Mouse (Mus musculus) heart, adult 11 months (tissue): Measurements from ENCODE around the gene Gm15557.
A peak's percentile ranks its signal among the peaks of the same experiment; 100 is the strongest.
"Not testable (repeated sequence)": the region's sequence is repeated elsewhere in the genome, so short reads cannot be mapped to it uniquely, and the experiment has no call there.

Experiments
- DNase-seq: peaks from one replicate; pipeline ENCODE4 v3.0.0; 2022

Gm15557 gene

DNA sequence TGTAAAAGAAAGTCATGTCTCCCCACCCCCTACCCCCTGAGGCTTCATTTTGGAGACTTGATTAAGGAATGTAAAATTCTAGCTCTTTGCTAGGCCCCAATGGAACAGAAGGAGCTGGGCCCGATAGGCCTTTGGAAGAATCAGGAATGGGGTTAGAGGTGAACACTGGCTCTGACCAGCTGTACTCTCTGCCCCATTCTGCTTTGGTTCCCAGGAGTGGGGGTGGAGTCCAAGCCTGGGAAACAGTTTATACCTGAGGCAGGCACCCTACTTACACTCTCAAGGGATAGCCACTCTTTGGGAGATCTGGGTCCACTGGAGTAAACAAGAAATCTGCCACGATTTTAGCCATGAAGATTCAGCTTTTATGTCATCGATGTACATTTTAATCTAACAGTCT, at the start of gene Gm15557:
Gene Gm15557 (plus strand): TSS at position 48 of the 400 bp plus-strand sequence.
- DNase-seq = peak; percentile 46

DNA sequence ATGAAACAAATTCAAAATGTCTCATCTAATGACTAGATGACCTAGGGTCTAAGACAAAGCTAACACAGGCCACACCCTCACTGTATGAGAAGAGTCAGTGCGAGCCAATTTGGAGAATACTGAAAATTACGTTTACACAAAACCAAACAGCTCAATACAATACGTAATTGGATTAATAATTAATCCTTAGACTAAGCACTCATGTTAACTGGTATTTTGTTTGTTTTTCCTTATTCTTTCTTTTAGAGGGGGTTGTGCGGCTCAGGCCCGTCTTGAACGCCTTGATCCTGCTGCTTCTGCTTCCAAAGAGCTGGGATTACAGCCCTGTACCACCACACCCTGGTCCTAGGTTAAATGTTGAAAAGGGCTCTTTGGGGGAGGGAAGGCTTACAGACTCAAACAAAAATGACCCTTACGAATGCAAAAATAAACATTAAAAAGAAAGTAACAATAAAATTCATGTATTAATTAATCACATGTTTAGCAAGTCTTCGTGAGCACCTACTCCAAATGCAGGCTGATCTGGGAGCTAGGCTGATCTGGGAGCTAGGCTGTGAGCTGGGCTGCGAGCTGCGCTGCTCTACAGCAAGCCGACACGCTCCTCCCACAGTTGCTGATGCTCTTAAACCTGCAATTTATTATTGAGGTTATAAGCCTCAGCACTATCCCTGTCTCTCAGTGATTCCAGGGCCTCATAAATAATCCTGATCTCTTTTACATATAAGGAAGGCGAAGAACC, 46.1 kb upstream of the Gm15557 start:
- no peak for DNase-seq

DNA sequence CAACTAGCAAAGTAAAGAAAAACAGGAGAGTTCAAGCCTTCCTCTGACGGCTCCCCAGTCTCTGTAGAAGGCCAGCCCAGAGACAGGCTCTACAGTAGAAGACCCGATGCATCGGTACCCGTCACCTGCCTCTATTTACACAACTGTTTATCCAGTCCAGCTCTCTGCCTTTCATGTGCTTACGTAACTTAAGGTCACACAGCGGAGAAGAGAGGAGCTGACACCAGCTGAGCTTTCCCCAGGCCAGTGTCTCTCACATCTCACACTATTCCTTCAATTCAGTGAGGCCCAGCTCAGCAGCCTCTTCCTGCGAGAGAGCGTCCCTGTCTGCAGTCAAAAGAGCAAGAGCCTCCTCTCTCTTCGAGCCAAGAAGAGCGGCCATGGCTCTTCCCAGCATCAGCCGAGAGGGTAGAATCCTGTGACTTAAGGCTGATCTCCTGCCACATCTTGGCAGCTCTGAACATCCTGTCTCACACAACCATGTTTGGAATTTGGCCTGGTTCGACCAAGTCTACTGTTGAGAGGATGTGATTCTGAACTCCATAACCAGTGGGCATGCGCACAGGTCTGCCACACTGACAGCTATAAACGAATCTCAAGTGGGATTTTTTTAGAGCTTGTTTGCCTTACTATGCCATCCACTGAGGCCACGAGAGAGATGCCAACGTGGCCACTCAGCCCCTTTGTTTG, 45.3 kb upstream of the Gm15557 start:
- DNase-seq = no peak

DNA sequence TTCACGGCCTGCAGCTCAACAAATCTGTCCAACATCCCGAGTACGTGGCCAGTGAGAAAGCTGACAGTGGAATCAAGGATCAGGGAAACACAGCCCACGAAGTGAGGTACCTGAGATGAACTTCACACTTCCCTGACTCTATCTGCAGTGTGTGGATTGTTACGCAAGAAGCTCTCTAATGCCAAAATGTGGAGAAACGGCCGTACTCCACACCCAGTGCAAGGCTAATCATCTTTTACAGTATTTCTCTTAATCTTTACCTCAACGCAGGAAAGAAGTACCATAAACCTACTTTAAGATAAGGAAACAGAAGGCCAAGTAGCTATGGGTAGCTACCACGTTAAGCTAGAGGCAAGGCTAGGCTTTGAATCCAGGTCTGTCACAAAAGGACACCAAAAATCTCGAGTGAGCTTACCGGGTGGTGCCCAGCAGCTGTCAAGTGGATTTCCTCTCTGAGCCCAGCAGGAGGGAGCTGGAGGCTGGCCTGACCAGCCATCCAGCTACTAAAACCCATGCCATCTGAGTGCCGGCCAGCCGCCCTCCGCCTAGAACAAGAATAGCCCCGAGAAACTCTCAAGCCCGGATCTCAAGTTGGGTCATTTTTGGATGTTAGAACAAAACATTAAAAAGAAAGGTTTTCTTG, 37.4 kb upstream of the Gm15557 start:
- DNase-seq = peak; percentile 91

DNA sequence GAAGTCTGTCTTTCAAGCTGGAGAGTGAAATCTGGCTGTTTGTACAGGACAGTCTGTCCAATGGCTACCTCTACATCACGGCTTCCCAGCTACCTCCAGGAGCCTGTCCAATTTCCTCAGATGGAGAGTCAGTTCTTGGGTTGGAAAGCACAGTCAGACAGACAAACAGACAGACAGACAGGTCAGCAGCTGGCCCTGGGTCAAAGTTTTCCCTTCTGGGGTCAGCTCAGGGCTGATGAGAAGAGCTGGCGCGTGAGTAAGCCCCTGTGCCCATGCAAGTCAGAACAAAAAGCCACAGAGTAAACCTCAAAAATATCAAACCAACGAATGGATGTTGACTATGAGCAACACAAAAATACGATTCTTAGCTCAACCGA, 36.9 kb upstream of the Gm15557 start:
- DNase-seq = no peak

DNA sequence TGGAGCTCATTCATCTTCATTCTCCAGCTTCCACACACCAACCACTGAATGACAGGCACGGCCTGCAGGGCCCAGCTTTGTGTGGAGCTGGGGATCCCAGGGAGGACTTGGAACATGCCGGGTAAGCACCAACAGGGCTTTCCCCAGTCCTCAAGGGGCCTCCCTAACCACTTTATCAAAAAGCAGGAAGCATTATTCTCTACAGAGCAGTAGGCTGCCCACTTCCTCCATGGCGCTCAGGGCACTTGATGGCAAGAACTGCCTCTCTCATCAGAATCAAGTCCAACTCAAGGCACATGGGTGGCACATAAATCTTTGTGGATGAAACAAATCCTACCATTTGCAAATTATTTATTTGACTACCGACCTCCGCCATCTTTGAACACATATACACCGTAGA, 25.8 kb upstream of the Gm15557 start:
- no peak for DNase-seq

DNA sequence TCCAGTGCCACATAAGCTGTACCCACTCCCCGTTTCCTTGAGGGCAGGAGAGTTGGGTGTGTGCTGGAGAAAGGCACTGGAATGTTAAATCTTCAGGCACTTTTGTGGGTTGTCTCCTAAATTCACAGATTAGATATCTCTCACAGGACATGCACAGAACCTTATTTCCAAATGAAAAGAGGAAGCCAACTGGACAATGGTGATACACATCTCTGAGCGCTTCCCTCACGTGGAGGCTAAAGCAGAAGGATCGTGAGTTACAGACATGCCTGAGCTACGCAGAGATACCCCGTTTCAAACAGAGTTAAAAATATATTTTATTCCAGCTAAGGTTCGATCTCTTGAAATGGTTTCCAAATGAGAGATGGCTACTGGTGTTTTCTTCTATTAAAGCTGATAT, 17.4 kb upstream of the Gm15557 start:
- no peak for DNase-seq

DNA sequence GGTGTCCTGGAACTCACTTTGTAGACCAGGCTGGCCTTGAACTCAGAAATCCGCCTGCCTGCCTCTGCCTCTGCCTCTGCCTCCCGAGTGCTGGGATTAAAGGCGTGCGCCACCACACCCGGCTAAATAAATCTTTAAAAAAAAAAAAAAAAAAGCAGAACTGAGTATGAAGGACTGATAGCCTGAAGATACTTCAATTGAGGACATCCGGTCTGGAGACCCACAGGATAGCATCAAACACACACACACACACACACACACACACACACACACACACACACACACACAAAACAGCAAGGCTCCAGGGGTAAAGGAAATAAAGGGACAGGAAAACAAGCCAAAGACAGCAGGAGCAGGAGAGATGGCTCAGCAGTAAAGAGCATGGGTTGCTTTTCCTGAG, 15.3 kb upstream of the Gm15557 start:
- not testable (repeated sequence) for DNase-seq

DNA sequence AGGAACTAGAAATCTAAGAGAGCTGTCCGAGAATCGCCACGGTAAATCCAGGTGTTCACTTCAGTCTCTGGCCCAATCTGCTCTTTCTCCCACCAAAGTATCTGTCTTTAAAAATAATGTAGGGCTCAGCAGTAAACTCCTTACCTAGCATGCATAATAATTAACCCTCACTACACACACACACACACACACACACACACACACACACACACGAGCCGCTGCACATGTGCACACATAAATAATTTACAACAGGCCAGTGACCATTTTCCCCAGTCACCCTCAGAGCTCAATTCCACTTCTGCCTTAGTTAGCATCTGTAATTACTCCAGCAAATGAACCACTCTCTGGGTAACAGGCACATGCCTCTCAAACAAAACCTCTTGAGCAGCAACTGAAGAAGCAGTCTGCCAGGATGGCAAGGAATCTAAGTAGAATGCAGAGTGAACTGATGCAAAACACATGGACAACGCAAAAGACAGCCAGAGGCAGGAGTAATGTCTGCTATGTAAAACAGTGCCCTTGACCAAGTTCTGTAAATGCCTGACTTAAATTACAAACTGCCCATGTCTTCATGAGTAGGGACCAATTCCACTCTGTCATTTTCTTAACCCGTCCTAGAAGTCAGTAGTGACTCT, 11.7 kb upstream of the Gm15557 start:
- no peak for DNase-seq

DNA sequence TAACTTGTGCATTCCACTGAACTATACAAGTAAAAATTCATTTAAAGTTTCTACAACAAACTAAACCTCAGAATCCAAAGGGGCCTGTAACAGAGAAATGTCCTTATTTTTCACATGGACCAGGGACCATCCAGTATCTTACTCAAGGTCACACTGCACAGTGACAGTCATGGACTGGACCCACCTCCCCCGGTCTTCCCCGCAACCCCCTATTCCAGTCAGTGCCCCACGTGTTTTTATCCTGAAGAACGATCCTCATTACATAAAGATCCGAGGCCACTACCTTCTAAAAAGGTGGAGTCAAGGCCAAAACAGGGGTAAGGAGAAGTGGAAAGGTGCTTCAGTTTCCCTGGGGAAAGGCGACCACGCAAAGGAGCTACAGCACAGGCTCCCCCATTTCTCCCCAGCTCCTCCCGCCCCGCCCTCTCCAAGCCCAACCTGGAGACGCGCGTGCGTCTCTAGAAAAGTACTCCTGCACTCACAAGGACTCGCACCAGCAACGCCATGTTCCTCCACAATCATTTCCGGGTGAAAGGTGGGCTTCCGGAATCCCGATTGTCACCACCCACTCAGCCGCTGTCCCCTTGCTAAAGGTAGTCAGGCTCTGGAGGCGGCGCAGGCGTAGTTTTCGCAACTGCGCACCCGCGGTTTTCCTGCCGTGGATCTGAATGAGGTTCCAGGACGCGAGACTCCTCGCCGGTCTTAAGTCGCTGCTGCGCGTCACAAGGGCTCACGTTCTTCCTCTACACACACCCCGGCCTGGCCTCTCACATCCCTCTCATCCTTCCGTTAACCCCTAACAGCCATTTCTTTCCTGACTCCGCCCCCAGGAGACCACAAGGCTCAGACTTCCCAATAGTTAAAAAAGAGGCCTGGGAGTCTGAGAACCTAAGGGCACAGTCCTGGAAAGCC, 10.7 kb upstream of the Gm15557 start, which contains the start of gene Uqcc1:
Gene Uqcc1 (minus strand): TSS at position 780 of the 912 bp plus-strand sequence.
- peak; percentile 99 for DNase-seq

DNA sequence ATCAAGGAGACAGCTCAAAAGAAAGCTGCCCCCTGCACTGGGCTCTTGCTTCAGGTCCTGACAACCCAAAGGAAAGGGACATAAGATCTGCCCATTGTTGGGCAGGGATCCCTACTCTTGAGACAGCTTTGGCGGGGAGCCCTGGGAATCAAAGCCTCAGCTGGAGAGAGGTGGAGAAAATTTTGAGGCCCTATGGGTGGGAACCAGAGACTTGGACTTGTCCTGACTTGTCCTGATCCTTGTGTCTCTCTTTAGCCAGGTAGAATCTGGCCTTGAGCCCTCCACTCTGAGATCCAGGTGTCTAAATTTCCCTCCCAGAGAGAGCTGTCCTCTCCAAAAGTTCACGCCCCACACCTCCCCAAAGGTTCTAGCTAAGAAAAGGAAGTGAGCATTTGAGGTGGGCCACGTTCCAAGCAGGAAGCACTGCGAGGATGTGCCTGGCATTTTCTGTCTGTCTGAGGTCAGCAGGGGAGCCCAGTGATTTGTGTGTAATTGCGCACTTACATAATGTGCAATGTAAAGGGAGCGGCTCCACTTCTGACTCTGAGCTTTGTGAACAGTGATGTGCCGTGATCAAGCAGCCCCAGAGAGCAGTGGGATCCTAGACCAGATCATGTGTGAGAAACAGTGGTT, 515 bp upstream of the Gm15557 start:
- DNase-seq = peak; percentile 76

DNA sequence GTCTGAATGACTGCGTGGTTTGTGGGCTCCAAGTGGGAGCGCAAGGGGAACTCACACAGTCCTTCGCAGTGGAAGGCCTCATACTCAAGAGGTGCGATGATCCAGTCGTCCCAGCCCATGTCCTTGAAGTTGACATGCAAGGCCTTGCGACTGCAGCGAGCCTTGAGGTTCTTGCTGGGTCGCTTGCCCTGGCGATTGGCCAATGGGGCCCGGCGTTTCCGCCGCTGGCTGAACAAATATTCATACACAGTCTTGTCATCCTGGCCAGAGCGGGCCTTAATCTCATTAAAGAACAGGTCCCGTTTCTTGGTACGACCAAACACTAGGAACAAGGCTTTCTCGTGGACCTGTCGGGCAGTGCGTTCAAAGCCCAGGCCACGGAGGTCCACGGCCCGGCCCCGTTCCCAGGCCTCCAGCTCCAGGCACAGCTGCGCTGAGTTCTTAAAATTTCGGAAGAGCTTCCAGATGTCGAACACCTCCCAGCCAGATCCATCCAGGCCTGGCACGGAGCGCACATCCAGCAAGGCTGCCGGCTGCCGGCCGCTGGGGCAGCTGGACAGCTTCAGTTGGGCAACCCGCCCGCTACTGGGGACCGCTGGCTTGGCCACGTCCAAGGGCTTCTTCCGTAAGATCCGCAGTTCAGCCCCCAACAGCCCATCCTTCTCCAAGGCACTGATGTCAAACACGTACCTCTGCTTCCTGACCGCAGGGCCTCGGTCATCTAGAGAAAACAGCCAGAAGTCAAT, 1.3 kb downstream of the Gm15557 start:
- peak; percentile 94 for DNase-seq

DNA sequence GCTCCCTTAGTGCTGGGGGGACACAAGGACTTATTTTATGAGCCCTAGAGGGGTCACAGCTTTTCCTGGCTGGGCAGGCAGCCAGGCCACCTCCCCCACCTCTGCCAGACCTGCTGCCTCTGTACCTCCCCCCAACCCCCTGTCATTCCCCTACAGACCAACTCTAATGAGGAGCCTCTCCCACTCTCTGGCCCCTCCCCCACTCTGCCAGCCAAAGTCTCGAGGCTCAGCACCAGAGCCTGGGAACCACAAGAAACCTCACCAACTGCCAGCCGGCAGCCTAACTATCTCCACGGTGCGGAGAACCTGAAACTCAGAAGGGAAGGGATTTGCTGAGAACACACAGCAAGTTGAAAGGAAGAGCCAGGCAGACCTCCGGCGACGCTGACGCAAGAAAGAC, 2.9 kb downstream of the Gm15557 start:
- DNase-seq = no peak

DNA sequence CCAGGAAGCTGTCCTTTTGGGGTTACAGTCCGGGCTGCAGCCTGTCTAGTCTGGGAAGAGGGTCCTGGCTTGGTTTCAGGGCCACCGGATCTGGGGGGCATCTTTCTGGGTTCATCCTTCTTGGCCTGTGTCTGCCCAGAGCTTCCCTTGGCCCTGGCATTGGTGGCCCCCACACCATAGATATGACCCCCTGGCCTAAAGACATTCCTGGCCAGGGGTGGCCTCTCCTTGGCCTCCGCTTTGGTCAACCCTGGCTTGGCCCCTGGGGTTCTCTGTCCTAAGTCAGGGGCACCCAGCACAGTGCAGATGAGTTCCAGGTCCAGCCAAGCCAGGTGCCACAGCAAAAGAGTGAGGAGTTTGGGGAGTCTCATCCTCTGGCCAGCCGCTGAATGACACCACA, 4.2 kb downstream of the Gm15557 start:
- peak; percentile 82 for DNase-seq

DNA sequence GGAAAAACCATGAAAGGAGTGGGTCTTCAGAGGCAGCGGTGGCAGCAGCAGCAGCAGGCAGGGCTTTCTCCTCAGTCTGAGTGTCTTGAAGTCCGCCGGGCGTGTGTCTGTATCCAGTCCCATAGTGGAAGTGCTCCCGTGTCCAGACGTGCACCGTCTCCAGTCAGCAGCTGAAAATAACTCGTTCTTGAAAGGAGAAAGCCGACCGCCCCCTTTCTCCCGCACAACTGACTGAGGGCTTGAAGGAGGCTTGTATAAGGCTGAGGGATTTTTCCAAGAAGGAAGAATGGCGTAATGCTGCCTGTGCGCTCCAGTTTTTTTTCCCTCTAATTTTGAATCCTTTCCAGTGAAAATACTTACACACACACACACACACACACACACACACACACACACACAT, 4.6 kb downstream of the Gm15557 start, which contains the start of gene Gdf5:
Gene Gdf5 (minus strand): TSS at position 244 of the 400 bp plus-strand sequence.
- no peak for DNase-seq

DNA sequence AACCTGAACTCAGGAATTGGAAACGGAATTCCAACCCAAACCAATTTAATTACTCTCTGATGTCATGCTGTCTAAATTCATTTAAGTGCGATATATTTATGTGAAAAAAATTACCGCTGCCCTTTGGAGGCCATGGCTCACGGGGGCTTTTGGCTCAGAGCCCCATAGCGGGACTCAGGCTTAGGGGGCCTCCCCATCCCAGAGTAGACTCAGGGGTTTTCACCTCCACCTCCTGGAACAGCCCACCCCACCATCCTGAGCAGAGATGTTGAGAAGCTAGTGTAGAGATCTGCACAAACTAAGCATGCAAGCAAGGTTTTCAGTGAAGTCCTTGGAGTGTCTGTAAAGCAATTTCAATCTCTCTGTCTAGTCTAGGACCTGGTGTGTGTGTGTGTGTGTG, 5.1 kb downstream of the Gm15557 start:
- no peak for DNase-seq

DNA sequence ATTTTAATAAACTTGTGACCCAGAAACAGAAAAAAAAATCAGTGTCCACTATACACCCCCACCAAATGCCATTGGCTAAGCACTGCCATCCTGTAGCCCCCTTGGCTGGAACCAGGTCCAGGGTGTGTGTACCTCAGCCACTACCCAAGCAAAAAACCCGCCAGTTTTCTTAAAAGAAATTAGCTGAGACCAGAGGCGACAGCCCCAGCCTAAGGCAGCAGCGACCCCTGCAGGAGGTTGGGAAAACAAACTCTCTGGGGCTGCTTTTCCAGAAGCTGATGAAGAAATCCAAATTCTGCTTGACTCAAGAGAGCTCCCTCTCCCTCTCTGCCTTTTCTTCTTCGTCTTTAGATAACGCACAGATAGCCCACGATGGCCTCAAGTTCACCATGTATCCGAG, 5.5 kb downstream of the Gm15557 start:
- DNase-seq = peak; percentile 89

DNA sequence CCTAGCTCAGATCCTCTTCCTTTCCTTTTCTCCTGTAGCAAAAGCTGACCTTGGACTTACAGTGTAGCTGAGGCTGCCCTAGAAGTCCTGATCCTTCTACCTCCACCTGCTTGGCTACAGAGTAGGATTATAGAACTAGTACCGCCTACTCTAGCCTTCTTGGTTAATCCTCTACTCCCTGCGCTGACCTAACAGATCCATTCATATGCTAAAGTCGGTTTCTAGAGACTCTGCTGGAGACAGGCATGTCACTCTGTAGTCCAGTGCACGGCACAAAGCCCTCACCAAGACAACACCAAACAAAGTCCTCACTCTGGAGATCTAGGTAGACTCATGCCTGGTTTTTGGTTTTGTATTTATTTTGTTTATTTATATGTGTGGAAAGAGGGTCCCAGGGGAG, 6.0 kb downstream of the Gm15557 start:
- no peak for DNase-seq

DNA sequence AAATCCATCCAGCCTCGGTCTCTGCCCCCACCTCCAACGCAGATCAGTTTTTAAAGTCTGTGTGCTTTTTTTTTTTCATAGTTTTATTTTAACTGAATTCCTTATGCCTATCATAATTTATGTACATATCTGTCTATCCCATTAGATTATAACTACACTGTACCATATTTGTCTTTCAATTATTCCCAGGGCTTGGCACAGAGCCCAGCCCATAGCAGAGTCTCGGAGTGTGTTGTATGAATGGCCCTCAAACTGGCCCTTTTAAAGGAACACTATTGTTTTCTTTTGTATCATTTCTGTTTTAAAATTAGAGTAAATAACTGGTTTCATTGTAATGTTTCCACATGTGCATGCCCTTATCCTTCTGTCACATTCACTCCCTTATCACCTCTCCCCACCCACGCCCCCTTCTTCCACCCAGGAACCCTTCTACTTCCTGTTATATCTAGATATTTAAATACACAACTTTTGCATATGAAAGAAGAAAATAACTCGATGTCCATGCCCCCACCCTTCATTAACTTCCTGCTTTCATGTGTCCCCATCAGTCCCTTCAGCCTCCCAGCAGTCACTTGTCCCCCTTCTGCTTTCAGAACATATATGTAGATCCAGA, 7.0 kb downstream of the Gm15557 start:
- DNase-seq = no peak

DNA sequence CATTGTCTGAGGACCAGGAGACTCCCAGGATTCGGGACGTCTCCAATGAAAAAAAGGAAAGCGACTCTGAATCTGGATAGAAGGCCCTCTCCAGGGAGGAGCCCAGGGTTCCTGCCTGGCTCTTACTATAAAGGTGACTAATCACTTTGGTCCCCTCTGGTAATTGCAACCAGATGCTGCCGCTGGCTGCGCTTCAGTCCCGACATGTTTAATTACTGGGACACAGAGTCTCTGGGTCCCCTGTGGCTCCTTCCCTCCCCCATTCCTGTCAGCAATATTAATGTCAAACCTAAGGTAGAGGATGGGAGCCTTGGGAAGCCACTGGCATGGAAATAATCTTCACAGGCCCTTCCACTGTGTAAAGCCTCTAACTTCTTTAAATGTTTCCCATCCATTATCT, 8.8 kb downstream of the Gm15557 start:
- DNase-seq = peak; percentile 92

DNA sequence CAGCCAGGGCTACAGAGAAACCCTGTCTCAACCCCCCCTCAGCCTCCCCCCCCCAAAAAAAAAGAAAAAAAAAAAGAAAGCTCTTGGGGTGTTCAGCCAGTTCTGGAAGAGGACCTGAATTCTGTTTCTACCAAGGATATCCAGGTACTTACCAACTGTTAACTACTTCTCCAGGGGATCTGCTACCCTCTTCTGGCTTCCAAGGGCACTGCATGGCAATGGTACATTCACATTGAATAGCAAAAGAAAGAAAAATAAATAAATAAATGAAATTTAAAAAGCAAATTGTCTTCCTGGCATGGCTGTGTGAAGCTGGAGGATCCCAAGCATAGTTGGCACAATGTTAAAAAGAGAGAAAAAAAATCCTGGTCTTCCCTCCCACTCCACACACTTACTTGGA, 11.5 kb downstream of the Gm15557 start:
- DNase-seq = peak; percentile 91
